Mouse (Mus musculus) C2C12 (cell line): Measurements from ENCODE around the gene Mvb12a.

Experiments
- CTCF ChIP-seq: IDR thresholded peaks from one replicate; pipeline ENCODE4 v1.5.1; 2011; ENCODE audit not compliant: control insufficient read depth, insufficient read depth, insufficient read length
- FOSL1 ChIP-seq: IDR thresholded peaks from one replicate; pipeline ENCODE4 v1.8.0; 2011; ENCODE audit warnings: mild to moderate bottlenecking, low read length; ENCODE audit not compliant: poor library complexity, insufficient read depth, severe bottlenecking
- MAX ChIP-seq: IDR thresholded peaks from one replicate; pipeline ENCODE4 v1.6.1; 2011; ENCODE audit warnings: mild to moderate bottlenecking, control low read depth
- USF1 ChIP-seq: IDR thresholded peaks from one replicate; pipeline ENCODE4 v1.6.1; 2011; ENCODE audit warnings: low read depth, mild to moderate bottlenecking, control low read depth, moderate library complexity

DNA sequence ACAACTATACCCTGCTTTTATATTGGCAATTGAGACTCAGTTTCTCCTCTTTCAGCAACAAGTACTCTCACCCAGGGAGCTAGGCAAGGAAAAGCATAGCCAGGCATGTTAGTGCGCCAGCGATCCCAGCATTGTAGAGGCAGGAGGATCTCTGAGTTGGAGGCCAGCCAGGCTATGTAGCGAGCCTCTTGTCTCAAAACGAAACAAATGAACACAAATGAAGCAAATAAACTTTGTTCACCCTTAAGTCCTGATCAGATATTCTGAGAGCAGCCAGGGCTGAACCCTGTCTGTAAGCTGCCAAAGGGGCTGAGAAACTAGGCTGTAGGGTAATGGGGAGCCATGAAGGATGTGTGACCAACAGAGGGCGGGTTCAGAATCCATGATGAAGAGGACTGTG lies 46.9 kb upstream of the Mvb12a start:
- TF ChIP-seq CTCF (no peak), FOSL1 (no peak), USF1 (no peak), MAX (no peak)
